Mouse (Mus musculus) stomach, embryonic 16.5 days (tissue): ENCODE measurements around the gene Kctd13. TPM values are rescaled to one million over a fixed set of nuclear protein-coding genes. Genes with fewer than 3 reads are reported as not detected.
A peak's percentile ranks its signal among the peaks of the same experiment; 100 is the strongest.

Experiments used
- ATAC-seq: fragments of 200-750 bp; cut with Nextera tagmentation; 2 replicates; pipeline ENCODE4 v1.8.0; 2017; ENCODE audit warnings: moderate number of reproducible peaks, moderate TSS enrichment; ENCODE audit not compliant: insufficient read depth, low FRiP score
- H3K27ac ChIP-seq: fragments of 300-500 bp; sonication (generic); 2 replicates; pipeline ENCODE4 v1.5.1; 2014; ENCODE audit warnings: low read length
- H3K27me3 ChIP-seq: fragments of 300-500 bp; sonication (generic); 2 replicates; pipeline ENCODE4 v1.6.1; 2014; ENCODE audit warnings: low read length, control low read depth, mixed read lengths; ENCODE audit not compliant: control insufficient read depth, insufficient read depth
- H3K36me3 ChIP-seq: fragments of 300-500 bp; sonication (generic); 2 replicates; pipeline ENCODE4 v1.6.1; 2014; ENCODE audit warnings: low read length; ENCODE audit not compliant: control insufficient read depth, insufficient read depth
- H3K4me1 ChIP-seq: fragments of 300-500 bp; sonication (generic); 2 replicates; pipeline ENCODE4 v1.6.1; 2014; ENCODE audit warnings: low read length, control low read depth, mixed read lengths; ENCODE audit not compliant: control insufficient read depth, insufficient read depth
- H3K4me2 ChIP-seq: fragments of 300-500 bp; sonication (generic); 2 replicates; pipeline ENCODE4 v1.6.1; 2014; ENCODE audit warnings: low read depth, low read length, mixed read lengths
- H3K4me3 ChIP-seq: fragments of 300-500 bp; sonication (generic); replicated peaks from 2 replicates; pipeline ENCODE4 v1.5.1; 2014; ENCODE audit warnings: mild to moderate bottlenecking, low read length
- H3K9ac ChIP-seq: fragments of 300-500 bp; sonication (generic); 2 replicates; pipeline ENCODE4 v1.6.1; 2014; ENCODE audit warnings: low read length
- H3K9me3 ChIP-seq: fragments of 300-500 bp; sonication (generic); replicated peaks from 2 replicates; pipeline ENCODE4 v1.6.1; 2016; ENCODE audit warnings: low read length, control low read depth; ENCODE audit not compliant: control insufficient read depth
- WGBS: fragments of 180-500 bp; shearing (Covaris S2); extraction: QIAGEN DNeasy Blood & Tissue Kit; methylation state at CpG from one replicate; pipeline ENCODE4 v1.1.7; 2014; 5-methylcytosine and 5-hydroxymethylcytosine counted together
- polyA plus RNA-seq: library from polyadenylated mRNA; unstranded; fragments of >200 nt; fragmentation: Nextera tagmentation; extraction: Ambion mirVana; gene quantifications from 2 replicates; pipeline ENCODE4 v1.2.1, GENCODE M21; 2015

Kctd13 gene
- polyA plus RNA-seq, 1 experiment from 2014 or later = 11.3 TPM

DNA sequence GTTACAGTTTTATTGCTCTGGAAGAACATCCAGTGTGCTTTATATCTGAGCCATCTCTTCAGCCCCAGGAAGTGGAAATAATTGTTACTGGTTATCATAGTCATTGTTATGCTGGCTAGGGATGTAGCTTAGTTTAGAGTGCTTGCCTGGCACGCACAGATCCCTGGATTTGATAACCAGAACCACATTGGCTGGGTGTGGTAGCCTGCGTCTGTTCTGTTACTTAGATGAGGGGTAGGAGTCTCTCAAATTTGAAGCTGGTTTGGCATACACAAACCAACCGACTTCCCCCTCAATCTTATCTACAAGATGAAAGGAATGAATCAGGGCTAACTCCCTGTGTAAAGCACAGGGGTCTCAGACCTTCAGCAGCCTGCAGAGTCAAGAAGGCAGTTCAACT is 2.4 kb upstream of the Kctd13 start:
- H3K27ac ChIP-seq = no peak overlapping the region
- no peak for ATAC-seq
- 15% methylated on average over 3 of the region's 3 CpGs for WGBS

DNA sequence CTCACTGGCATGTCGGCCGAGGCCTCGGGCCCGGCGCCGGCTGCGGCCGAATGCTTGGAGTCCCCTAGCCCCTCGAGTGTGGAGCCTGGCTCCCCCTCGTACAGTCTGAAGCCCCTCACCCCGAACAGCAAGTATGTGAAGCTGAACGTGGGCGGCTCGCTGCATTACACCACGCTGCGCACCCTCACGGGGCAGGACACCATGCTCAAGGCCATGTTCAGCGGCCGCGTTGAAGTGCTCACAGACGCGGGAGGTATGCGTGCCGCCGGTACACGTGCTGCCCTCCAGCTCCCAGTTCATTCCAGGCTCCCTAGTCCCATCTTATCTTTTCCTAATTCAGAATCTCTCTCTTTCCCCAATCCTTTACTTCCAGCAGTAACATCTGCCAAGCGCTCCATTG is 367 bp downstream of the Kctd13 start:
- peak overlapping the region; percentile 72 for H3K4me2 ChIP-seq
- H3K9me3 ChIP-seq = no peaks in the 10 kb centered on the region
- H3K36me3 ChIP-seq = no peaks in the 10 kb centered on the region
- ATAC-seq = no peak
- peak overlapping the region; percentile 67 for H3K27ac ChIP-seq
- no peaks in the 10 kb centered on the region for H3K27me3 ChIP-seq
- H3K9ac ChIP-seq = peak overlapping the region; percentile 88
- H3K4me3 ChIP-seq = peak overlapping the region; percentile 90
- WGBS = 0% methylated on average over 26 of the region's 27 CpGs
- H3K4me1 ChIP-seq = peaks cover 8% of the 10 kb centered on the region; the same call in 1 of the 2 replicates

More for the DNA sequence above, 2.4 kb upstream of the Kctd13 start:
- H3K4me2 ChIP-seq = no peak overlapping the region
- H3K27me3 ChIP-seq = no peaks in the 10 kb centered on the region
- peaks cover 20% of the 10 kb centered on the region for H3K4me1 ChIP-seq
- H3K36me3 ChIP-seq = no peaks in the 10 kb centered on the region
- H3K4me3 ChIP-seq = no peak overlapping the region
- H3K9ac ChIP-seq = no peak overlapping the region
- no peaks in the 10 kb centered on the region for H3K9me3 ChIP-seq

- Histone ChIP-seq H3K27me3 (no peaks in the 10 kb centered on the region), H3K4me2 (no peak overlapping the region), H3K9ac (no peak overlapping the region), H3K4me1 (peaks cover 8% of the 10 kb centered on the region; the same call in 1 of the 2 replicates), H3K9me3 (no peaks in the 10 kb centered on the region), H3K4me3 (no peak overlapping the region), H3K36me3 (no peaks in the 10 kb centered on the region), H3K27ac (no peak overlapping the region)
- WGBS = 92% methylated on average over 2 of the region's 2 CpGs
- no peak for ATAC-seq
These were observed 4.0 kb downstream of the Kctd13 start for GRCm38 (mm10) chr7:126932652-126933051.

DNA sequence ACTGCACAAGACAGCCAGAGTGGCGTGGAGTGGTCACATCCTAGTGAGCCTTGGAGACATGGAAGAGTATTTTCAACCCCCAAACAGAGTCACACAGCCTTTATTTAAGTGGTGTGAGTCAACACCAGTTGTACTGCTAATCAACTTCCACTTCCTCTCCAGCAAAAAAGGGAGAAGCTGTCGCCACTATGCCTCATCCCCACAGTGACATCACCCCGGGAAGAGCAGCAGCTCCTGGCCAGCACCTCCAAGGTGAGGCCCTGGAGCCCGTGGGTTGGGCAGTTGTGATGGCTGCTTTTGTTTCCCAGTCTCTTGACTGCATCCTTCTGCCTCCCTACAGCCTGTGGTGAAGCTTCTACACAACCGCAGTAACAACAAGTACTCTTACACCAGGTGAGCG is 12.5 kb downstream of the Kctd13 start:
- 49% methylated on average over 6 of the region's 6 CpGs for WGBS
- no peak for ATAC-seq
- Histone ChIP-seq H3K4me2 (no peak overlapping the region), H3K27me3 (no peaks in the 10 kb centered on the region), H3K4me1 (no peaks in the 10 kb centered on the region), H3K4me3 (no peak overlapping the region), H3K27ac (no peak overlapping the region), H3K9ac (no peak overlapping the region), H3K36me3 (no peaks in the 10 kb centered on the region), H3K9me3 (no peaks in the 10 kb centered on the region)

GRCm38 (mm10) chr7:126941801-126942200 is 13.1 kb downstream of the Kctd13 start:
- Histone ChIP-seq H3K9ac (no peak overlapping the region), H3K4me1 (no peaks in the 10 kb centered on the region), H3K36me3 (no peaks in the 10 kb centered on the region), H3K9me3 (no peaks in the 10 kb centered on the region), H3K27me3 (no peaks in the 10 kb centered on the region), H3K4me3 (no peak overlapping the region), H3K27ac (no peak overlapping the region), H3K4me2 (no peak overlapping the region)
- no peak for ATAC-seq
- WGBS = 85% methylated on average over 5 of the region's 5 CpGs

DNA sequence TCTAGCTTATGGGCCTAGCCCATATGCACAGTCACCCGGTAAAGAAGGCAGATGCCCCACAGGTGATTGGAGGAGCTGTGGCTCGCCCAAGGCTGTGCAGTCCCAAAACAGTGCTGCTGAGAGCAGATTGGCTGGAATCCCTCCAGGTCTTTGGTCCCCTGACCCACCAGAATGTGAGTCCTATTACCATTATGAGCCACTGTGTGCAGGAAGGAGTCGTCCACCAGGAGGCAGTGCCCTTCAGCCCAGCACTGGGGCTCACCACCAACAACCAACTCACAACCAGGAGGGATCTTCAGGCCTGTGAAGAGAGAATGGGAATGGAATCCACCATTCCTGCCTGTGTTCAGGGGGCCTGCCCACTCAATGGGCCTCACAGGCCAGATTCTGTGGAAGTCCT is 17.9 kb downstream of the Kctd13 start:
- Histone ChIP-seq H3K27ac (no peak overlapping the region), H3K9me3 (no peaks in the 10 kb centered on the region), H3K36me3 (no peaks in the 10 kb centered on the region), H3K4me2 (no peak overlapping the region), H3K4me1 (peaks cover 7% of the 10 kb centered on the region; the same call in 1 of the 2 replicates), H3K27me3 (peaks cover 17% of the 10 kb centered on the region), H3K9ac (no peak overlapping the region), H3K4me3 (no peak overlapping the region)
- 43% methylated on average over 3 of the region's 3 CpGs for WGBS
- ATAC-seq = no peak

GRCm38 (mm10) chr7:126948626-126949025 is 19.9 kb downstream of the Kctd13 start:
- Histone ChIP-seq H3K4me2 (no peak overlapping the region), H3K27ac (no peak overlapping the region), H3K36me3 (no peaks in the 10 kb centered on the region), H3K4me3 (no peak overlapping the region), H3K9ac (no peak overlapping the region), H3K9me3 (no peaks in the 10 kb centered on the region), H3K27me3 (peaks cover 19% of the 10 kb centered on the region), H3K4me1 (peaks cover 7% of the 10 kb centered on the region; the same call in 1 of the 2 replicates)
- ATAC-seq = no peak
- WGBS = 72% methylated on average over 10 of the region's 10 CpGs

DNA sequence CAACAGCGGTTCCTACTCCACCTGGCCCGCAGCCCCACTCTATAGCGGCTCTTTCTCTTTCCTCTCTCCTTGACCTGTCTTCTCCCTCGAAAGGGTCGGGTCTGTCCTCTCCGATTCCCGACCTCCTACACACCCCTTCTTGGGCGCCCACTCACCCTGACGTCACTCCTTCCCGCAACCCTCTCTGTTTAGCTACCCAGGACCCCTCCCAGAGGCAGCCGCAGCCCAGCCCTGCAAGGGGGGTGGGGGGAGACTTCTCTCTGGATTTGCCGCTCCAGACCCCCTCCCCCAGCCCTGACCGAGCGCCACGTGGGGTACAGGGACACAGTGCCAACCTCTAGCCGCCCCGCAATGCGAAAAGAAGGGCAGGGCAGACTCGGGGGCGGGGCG is 20.7 kb downstream of the Kctd13 start, which contains the start of gene Asphd1:
Asphd1 (minus strand) TSS at position 180 of the 390 bp plus-strand sequence.
- Histone ChIP-seq H3K27ac (no peak within 1 kb of the TSS), H3K4me3 (peak within 1 kb of the TSS; percentile 55), H3K4me2 (peak within 1 kb of the TSS; percentile 100), H3K9me3 (no peaks in the 10 kb centered on the region), H3K4me1 (peaks cover 7% of the 10 kb centered on the region; the same call in 1 of the 2 replicates), H3K9ac (peak within 1 kb of the TSS; percentile 48; the same call in 1 of the 2 replicates), H3K27me3 (peaks cover 19% of the 10 kb centered on the region), H3K36me3 (no peaks in the 10 kb centered on the region)
- no peak; the same call in 1 of the 2 replicates for ATAC-seq
- WGBS = 0% methylated on average over 21 of the region's 21 CpGs

DNA sequence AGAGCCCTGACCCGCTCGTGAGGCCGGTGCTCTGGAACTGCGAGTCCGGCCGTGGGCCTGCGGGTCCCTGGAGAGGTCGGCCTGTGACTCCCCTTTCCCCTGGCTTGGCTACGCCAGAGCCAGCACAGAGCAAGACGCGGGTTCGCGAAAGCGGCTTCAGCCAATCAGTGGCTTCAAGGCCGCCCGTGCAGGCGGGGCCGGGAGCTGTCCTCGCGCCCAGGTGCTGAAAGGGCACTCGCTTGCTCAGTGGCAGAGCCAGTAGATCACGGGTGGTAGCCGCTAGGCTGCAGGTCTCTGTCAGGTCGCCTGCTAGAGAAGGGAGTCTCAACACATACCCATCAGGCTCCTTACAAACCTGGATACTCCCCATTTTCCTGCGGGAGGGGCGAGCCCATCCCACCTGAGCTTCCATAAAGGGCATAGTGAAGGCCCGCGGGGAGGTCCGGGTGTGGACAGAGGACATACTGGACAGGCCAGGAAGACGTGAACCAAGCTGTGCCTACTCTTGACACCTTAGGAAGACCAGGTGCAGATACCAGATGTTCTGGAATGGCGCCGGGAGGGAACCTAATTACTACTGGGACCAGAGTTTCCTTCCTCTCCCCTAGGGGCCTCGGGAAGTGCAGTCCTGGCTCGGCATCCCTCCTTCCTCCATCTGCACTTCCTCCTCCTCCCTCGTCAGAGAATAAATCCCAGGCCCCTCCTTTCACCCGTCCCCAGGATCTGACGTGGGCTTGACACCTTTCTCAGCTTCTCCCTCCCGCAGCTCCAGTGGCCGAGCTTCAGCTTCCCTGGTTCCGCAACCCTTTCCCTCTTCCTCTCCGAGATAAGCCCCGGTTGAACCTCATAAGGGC is 21.3 kb downstream of the Kctd13 start, which contains the start of gene Sez6l2:
Sez6l2 (plus strand) TSS at position 771 of the 854 bp plus-strand sequence.
- peak; percentile 86 for ATAC-seq
- peaks cover 19% of the 10 kb centered on the region for H3K27me3 ChIP-seq
- WGBS = under 1% methylated on average over 42 of the region's 42 CpGs
- peak within 1 kb of the TSS; percentile 55 for H3K4me3 ChIP-seq
- H3K9ac ChIP-seq = peak within 1 kb of the TSS; percentile 48; the same call in 1 of the 2 replicates
- peak within 1 kb of the TSS; percentile 100 for H3K4me2 ChIP-seq
- no peaks in the 10 kb centered on the region for H3K36me3 ChIP-seq
- peaks cover 7% of the 10 kb centered on the region; the same call in 1 of the 2 replicates for H3K4me1 ChIP-seq
- no peaks in the 10 kb centered on the region for H3K9me3 ChIP-seq
- no peak within 1 kb of the TSS for H3K27ac ChIP-seq
